Mouse (Mus musculus): ENCODE results near the gene Atp6v0b.

Atp6v0b gene

GRCm38 (mm10) chr4:117887133-117887532 is at the start of gene Atp6v0b:
Gene Atp6v0b, minus strand, starts transcription at chr4:117887333.
- peak; percentile 72 to 86 for DNase-seq (ENCODE audit: low read depth in 1 of 2, low spot score in 2 of 2)

GRCm38 (mm10) chr4:117934081-117934480 is 46.9 kb upstream of the Atp6v0b start:
- no peak for DNase-seq (ENCODE audit: low read depth in 1 of 2, low spot score in 2 of 2)

GRCm38 (mm10) chr4:117933248-117933647 is 46.1 kb upstream of the Atp6v0b start:
- no peak for DNase-seq (ENCODE audit: low read depth in 1 of 2, low spot score in 2 of 2)

GRCm38 (mm10) chr4:117929391-117929881 is 42.3 kb upstream of the Atp6v0b start, which contains the start of gene Artn:
Gene Artn, minus strand, starts transcription at chr4:117929763.
- DNase-seq (ENCODE audit: low read depth in 1 of 2, low spot score in 2 of 2): no peak

GRCm38 (mm10) chr4:117928699-117929241 is 41.6 kb upstream of the Atp6v0b start:
- DNase-seq (ENCODE audit: low read depth in 1 of 2, low spot score in 2 of 2): no peak

- DNase-seq (ENCODE audit: low read depth in 1 of 2, low spot score in 2 of 2): no peak
Measured at GRCm38 (mm10) chr4:117928234-117928633, 41.1 kb upstream of the Atp6v0b start.

GRCm38 (mm10) chr4:117926545-117927482 is 39.7 kb upstream of the Atp6v0b start:
- DNase-seq (ENCODE audit: low read depth in 1 of 2, low spot score in 2 of 2): no peak

GRCm38 (mm10) chr4:117924916-117925315 is 37.8 kb upstream of the Atp6v0b start:
- DNase-seq (ENCODE audit: low read depth in 1 of 2, low spot score in 2 of 2): no peak

GRCm38 (mm10) chr4:117923450-117923849 is 36.3 kb upstream of the Atp6v0b start:
- DNase-seq (ENCODE audit: low read depth in 1 of 2, low spot score in 2 of 2): no peak

- no peak for DNase-seq (ENCODE audit: low read depth in 1 of 2, low spot score in 2 of 2)
Measured at GRCm38 (mm10) chr4:117921358-117921757, 34.2 kb upstream of the Atp6v0b start.

GRCm38 (mm10) chr4:117918762-117919161 is 31.6 kb upstream of the Atp6v0b start:
- no peak for DNase-seq (ENCODE audit: low read depth in 1 of 2, low spot score in 2 of 2)

- DNase-seq (ENCODE audit: low read depth in 1 of 2, low spot score in 2 of 2): no peak
Measured at GRCm38 (mm10) chr4:117918261-117918660, 31.1 kb upstream of the Atp6v0b start.

- DNase-seq (ENCODE audit: low read depth in 1 of 2, low spot score in 2 of 2): no peak
Measured at GRCm38 (mm10) chr4:117917847-117918246, 30.7 kb upstream of the Atp6v0b start.

- DNase-seq (ENCODE audit: low read depth in 1 of 2, low spot score in 2 of 2): no peak
Measured at GRCm38 (mm10) chr4:117917402-117917801, 30.3 kb upstream of the Atp6v0b start.

GRCm38 (mm10) chr4:117916386-117916785 is 29.3 kb upstream of the Atp6v0b start:
- no peak for DNase-seq (ENCODE audit: low read depth in 1 of 2, low spot score in 2 of 2)

GRCm38 (mm10) chr4:117915489-117916105 is 28.5 kb upstream of the Atp6v0b start:
- no peak for DNase-seq (ENCODE audit: low read depth in 1 of 2, low spot score in 2 of 2)

- peak; percentile 81 to 92 for DNase-seq (ENCODE audit: low read depth in 1 of 2, low spot score in 2 of 2)
Measured at GRCm38 (mm10) chr4:117914591-117915442, 27.7 kb upstream of the Atp6v0b start, which contains the start of gene Ipo13. Gene Ipo13, minus strand, starts transcription at chr4:117914999.

- no peak for DNase-seq (ENCODE audit: low read depth in 1 of 2, low spot score in 2 of 2)
Measured at GRCm38 (mm10) chr4:117914031-117914430, 26.9 kb upstream of the Atp6v0b start.

GRCm38 (mm10) chr4:117913421-117913820 is 26.3 kb upstream of the Atp6v0b start:
- no peak for DNase-seq (ENCODE audit: low read depth in 1 of 2, low spot score in 2 of 2)

GRCm38 (mm10) chr4:117912685-117913273 is 25.6 kb upstream of the Atp6v0b start:
- DNase-seq (ENCODE audit: low read depth in 1 of 2, low spot score in 2 of 2): no peak

Measured in monocyte, adult 2 months (primary cell).